Mouse (Mus musculus) midbrain, embryonic 10.5 days (tissue): ENCODE data around the gene Pdia4. TPM values are rescaled to one million over a fixed set of nuclear protein-coding genes. Genes with fewer than 3 reads are reported as not detected.

Experiments
- microRNA counts: library from miRNA; unstranded; fragments of <30 nt; microRNA quantifications from one replicate; lab custom pipeline; 2017
- microRNA-seq: library from miRNA; unstranded; fragments of <30 nt; microRNA quantifications from one replicate; pipeline ENCODE4, GENCODE M21; 2017
- polyA plus RNA-seq: library from polyadenylated mRNA; unstranded; fragments of >200 nt; fragmentation: Nextera tagmentation; extraction: Ambion mirVana; gene quantifications from 2 replicates; pipeline ENCODE4 v1.2.1, GENCODE M21; 2016

Gene Pdia4
- polyA plus RNA-seq, 1 experiment from 2014 or later = 312 TPM

MicroRNA genes within 50 kb of the gene (microRNA counts, 519-probe panel; counts per million panel counts)
- not detected for microRNA mmu-miR-704 (lab: Ali Mortazavi, UCI)

Small RNA genes within 50 kb of the gene (microRNA-seq; reads per million reads assigned to microRNA genes)
- not detected for gene Mir704

Other genes with a start within 250 kb of the Pdia4 start
- gene Ezh2, start 218.1 kb downstream of the Pdia4 start, polyA plus RNA-seq = 175 and 184 TPM in 2 replicates
- gene Zfp786, start 17.4 kb upstream of the Pdia4 start, polyA plus RNA-seq = 6.9 and 8.5 TPM in 2 replicates
- 8.2 and 8.8 TPM in 2 replicates for gene Zfp398, start 22.2 kb upstream of the Pdia4 start, polyA plus RNA-seq
- gene Zfp282, start 63.8 kb upstream of the Pdia4 start, polyA plus RNA-seq = 16.3 and 19.4 TPM in 2 replicates
- 21.6 and 22.6 TPM in 2 replicates for gene Zfp212, start 107.0 kb upstream of the Pdia4 start, polyA plus RNA-seq
- 6.8 and 7.5 TPM in 2 replicates for gene Zfp956, start 140.0 kb upstream of the Pdia4 start, polyA plus RNA-seq
- gene Zfp777, start 235.5 kb upstream of the Pdia4 start, polyA plus RNA-seq = 9.6 and 10.5 TPM in 2 replicates